Mouse (Mus musculus) limb, embryonic 14.5 days (tissue): ENCODE results near the gene Kantr. TPM values are rescaled to one million over a fixed set of nuclear protein-coding genes. Genes with fewer than 3 reads are reported as not detected.

Experiments used
- ATAC-seq: fragments of 200-750 bp; cut with Nextera tagmentation; 2 replicates; pipeline ENCODE4 v1.8.0; 2017; ENCODE audit warnings: low read depth, moderate number of reproducible peaks, moderate TSS enrichment; ENCODE audit not compliant: low FRiP score
- DNase-seq: peaks from one replicate; pipeline ENCODE4 v3.0.0-alpha.2; 2015; ENCODE audit warnings: low spot score
- H3K27ac ChIP-seq: fragments of 300-500 bp; sonication (generic); replicated peaks from 2 replicates; pipeline ENCODE4 v1.5.1; 2014; ENCODE audit warnings: low read depth, mild to moderate bottlenecking, low read length, moderate library complexity, mixed read lengths
- H3K27me3 ChIP-seq: fragments of 300-500 bp; sonication (generic); 2 replicates; pipeline ENCODE4 v1.6.1; 2014; ENCODE audit warnings: low read length, mixed read lengths; ENCODE audit not compliant: control insufficient read depth, insufficient read depth
- H3K36me3 ChIP-seq: fragments of 300-500 bp; sonication (generic); 2 replicates; pipeline ENCODE4 v1.6.1; 2014; ENCODE audit warnings: mild to moderate bottlenecking, low read length, moderate library complexity, mixed read lengths; ENCODE audit not compliant: control insufficient read depth, insufficient read depth
- H3K4me1 ChIP-seq: fragments of 300-500 bp; sonication (generic); 2 replicates; pipeline ENCODE4 v1.6.1; 2014; ENCODE audit warnings: antibody characterized with exemption, low read length, mixed read lengths; ENCODE audit not compliant: control insufficient read depth, insufficient read depth
- H3K4me2 ChIP-seq: fragments of 300-500 bp; sonication (generic); replicated peaks from 2 replicates; pipeline ENCODE4 v1.6.1; 2014; ENCODE audit warnings: low read depth, mild to moderate bottlenecking, low read length, moderate library complexity; ENCODE audit not compliant: severe bottlenecking
- H3K4me3 ChIP-seq: fragments of 300-500 bp; sonication (generic); replicated peaks from 2 replicates; pipeline ENCODE4 v1.5.1; 2014; ENCODE audit warnings: low read length
- H3K9ac ChIP-seq: fragments of 300-500 bp; sonication (generic); 2 replicates; pipeline ENCODE4 v1.6.1; 2014; ENCODE audit warnings: mild to moderate bottlenecking, low read depth, low read length, moderate library complexity; ENCODE audit not compliant: severe bottlenecking
- H3K9me3 ChIP-seq: fragments of 300-500 bp; sonication (generic); 2 replicates; pipeline ENCODE4 v1.6.1; 2016; ENCODE audit warnings: low read length; ENCODE audit not compliant: control insufficient read depth
- POLR2A ChIP-seq: fragments of 200-500 bp; IDR thresholded peaks from 2 replicates; pipeline ENCODE4 v1.8.0; 2012; ENCODE audit warnings: inconsistent platforms, mild to moderate bottlenecking, moderate library complexity, borderline replicate concordance; ENCODE audit not compliant: insufficient read depth, insufficient read length; ENCODE audit errors: extremely low read depth
- WGBS: fragments of 180-500 bp; shearing (Covaris S2); extraction: QIAGEN DNeasy Blood & Tissue Kit; methylation state at CpG from one replicate; pipeline ENCODE4 v1.1.7; 2014; 5-methylcytosine and 5-hydroxymethylcytosine counted together
- polyA plus RNA-seq, 2 experiments: library from polyadenylated mRNA; depleted of rRNA in 1 of 2; stranded (reverse) in 1 of 2; unstranded in 1 of 2; fragments of >200 nt; fragmentation: Nextera tagmentation in 1 of 2; extraction: Ambion mirVana in 1 of 2; gene quantifications; 2 replicates each; pipeline versions ENCODE4 v1.2.1 to v1.2.3; 2012 to 2014

The Kantr gene
- polyA plus RNA-seq, 2 experiments, result 13.1 to 17.9 TPM

- Histone ChIP-seq H3K4me2 (no peak overlapping the region), H3K27ac (no peak overlapping the region), H3K27me3 (no peaks in the 10 kb centered on the region), H3K9me3 (no peaks in the 10 kb centered on the region), H3K9ac (no peak overlapping the region), H3K36me3 (no peaks in the 10 kb centered on the region), H3K4me3 (no peak overlapping the region), H3K4me1 (no peaks in the 10 kb centered on the region)
- no peak for DNase-seq
- TF ChIP-seq POLR2A, result no peak
- WGBS, result 85% methylated on average over 3 of the region's 3 CpGs
- ATAC-seq, result no peak
Observed at GRCm38 (mm10) chrX:152284746-152285145, 42.5 kb downstream of the Kantr start.

- H3K4me2 ChIP-seq, result no peak overlapping the region
- no peak for DNase-seq
- WGBS, result 89% methylated on average over 6 of the region's 6 CpGs
- H3K9ac ChIP-seq, result no peak overlapping the region
- no peak for TF ChIP-seq POLR2A
- H3K27ac ChIP-seq, result no peak overlapping the region
- no peaks in the 10 kb centered on the region for H3K4me1 ChIP-seq
- H3K27me3 ChIP-seq, result no peaks in the 10 kb centered on the region
- no peak for ATAC-seq
- peaks cover 19% of the 10 kb centered on the region for H3K36me3 ChIP-seq
- no peaks in the 10 kb centered on the region for H3K9me3 ChIP-seq
- H3K4me3 ChIP-seq, result no peak overlapping the region
Observed at GRCm38 (mm10) chrX:152279384-152279783, 47.9 kb downstream of the Kantr start.

- no peak overlapping the region for H3K9ac ChIP-seq
- TF ChIP-seq POLR2A, result no peak
Observed at GRCm38 (mm10) chrX:152271189-152271588, 56.1 kb downstream of the Kantr start.

More at GRCm38 (mm10) chrX:152271189-152271588, 56.1 kb downstream of the Kantr start:
- ATAC-seq (no peak), DNase-seq (no peak)
- Histone ChIP-seq H3K4me1 (no peaks in the 10 kb centered on the region), H3K27ac (no peak overlapping the region), H3K9me3 (no peaks in the 10 kb centered on the region), H3K36me3 (peaks cover 96% of the 10 kb centered on the region), H3K4me2 (no peak overlapping the region), H3K27me3 (no peaks in the 10 kb centered on the region), H3K4me3 (no peak overlapping the region)
- 93% methylated on average over 11 of the region's 11 CpGs for WGBS

Other genes with a start within 250 kb of the Kantr start
- 9.1 and 11.5 TPM in 2 replicates for gene Iqsec2, start 183.2 kb downstream of the Kantr start, polyA plus RNA-seq (2012; rRNA removed)
- 4.3 TPM in 2 replicates for gene Iqsec2, start 183.2 kb downstream of the Kantr start, polyA plus RNA-seq (2014; fragmentation: Nextera tagmentation; extraction: Ambion mirVana)
- 48.2 and 56.7 TPM in 2 replicates for gene Kdm5c, start 94.5 kb downstream of the Kantr start, polyA plus RNA-seq (2012; rRNA removed)
- gene Kdm5c, start 94.5 kb downstream of the Kantr start, polyA plus RNA-seq (2014; fragmentation: Nextera tagmentation; extraction: Ambion mirVana), result 24.9 and 41.3 TPM in 2 replicates
- 81.3 and 113 TPM in 2 replicates for gene Tspyl2, start 14.9 kb upstream of the Kantr start, polyA plus RNA-seq (2012; rRNA removed)
- gene Tspyl2, start 14.9 kb upstream of the Kantr start, polyA plus RNA-seq (2014; fragmentation: Nextera tagmentation; extraction: Ambion mirVana), result 24.0 and 24.2 TPM in 2 replicates
- gene Gpr173, start 41.2 kb upstream of the Kantr start, polyA plus RNA-seq (2012; rRNA removed), result 13.0 and 16.7 TPM in 2 replicates
- 4.5 and 5.5 TPM in 2 replicates for gene Gpr173, start 41.2 kb upstream of the Kantr start, polyA plus RNA-seq (2014; fragmentation: Nextera tagmentation; extraction: Ambion mirVana)
- not detected in 2 replicates for gene Cldn34a, start 235.8 kb upstream of the Kantr start, polyA plus RNA-seq (2012; rRNA removed)
- not detected in 2 replicates for gene Cldn34a, start 235.8 kb upstream of the Kantr start, polyA plus RNA-seq (2014; fragmentation: Nextera tagmentation; extraction: Ambion mirVana)